Mouse (Mus musculus): ENCODE measurements around the gene Neu2.

Gene Neu2

GRCm38 (mm10) chr1:87621146-87621857 is 111.6 kb downstream of the Neu2 start:
- TF ChIP-seq GATA4 (IDR thresholded peaks at IDR 0.05; ENCODE audit: insufficient replicate concordance, low read length): no peak

- TF ChIP-seq GATA4 (IDR thresholded peaks at IDR 0.05; ENCODE audit: insufficient replicate concordance, low read length): no peak
Measured at GRCm38 (mm10) chr1:87621858-87622279, 112.2 kb downstream of the Neu2 start.

GRCm38 (mm10) chr1:87623977-87624666 is 114.4 kb downstream of the Neu2 start:
- no peak for TF ChIP-seq GATA4 (IDR thresholded peaks at IDR 0.05; ENCODE audit: insufficient replicate concordance, low read length)

GRCm38 (mm10) chr1:87624826-87625225 is 115.1 kb downstream of the Neu2 start:
- no peak for TF ChIP-seq GATA4 (IDR thresholded peaks at IDR 0.05; ENCODE audit: insufficient replicate concordance, low read length)

- no peak for TF ChIP-seq GATA4 (IDR thresholded peaks at IDR 0.05; ENCODE audit: insufficient replicate concordance, low read length)
Measured at GRCm38 (mm10) chr1:87625254-87626025, 115.8 kb downstream of the Neu2 start.

GRCm38 (mm10) chr1:87626344-87626743 is 116.7 kb downstream of the Neu2 start:
- TF ChIP-seq GATA4 (IDR thresholded peaks at IDR 0.05; ENCODE audit: insufficient replicate concordance, low read length): no peak

GRCm38 (mm10) chr1:87628085-87628484 is 118.4 kb downstream of the Neu2 start:
- TF ChIP-seq GATA4 (IDR thresholded peaks at IDR 0.05; ENCODE audit: insufficient replicate concordance, low read length): no peak

GRCm38 (mm10) chr1:87631584-87631983 is 121.9 kb downstream of the Neu2 start:
- TF ChIP-seq GATA4 (IDR thresholded peaks at IDR 0.05; ENCODE audit: insufficient replicate concordance, low read length): no peak

GRCm38 (mm10) chr1:87632163-87632562 is 122.5 kb downstream of the Neu2 start:
- no peak for TF ChIP-seq GATA4 (IDR thresholded peaks at IDR 0.05; ENCODE audit: insufficient replicate concordance, low read length)

- no peak for TF ChIP-seq GATA4 (IDR thresholded peaks at IDR 0.05; ENCODE audit: insufficient replicate concordance, low read length)
Measured at GRCm38 (mm10) chr1:87636716-87637117, 127.0 kb downstream of the Neu2 start.

- TF ChIP-seq GATA4 (IDR thresholded peaks at IDR 0.05; ENCODE audit: insufficient replicate concordance, low read length): no peak
Measured at GRCm38 (mm10) chr1:87637121-87637877, 127.6 kb downstream of the Neu2 start.

- TF ChIP-seq GATA4 (IDR thresholded peaks at IDR 0.05; ENCODE audit: insufficient replicate concordance, low read length): no peak
Measured at GRCm38 (mm10) chr1:87637878-87638600, 128.3 kb downstream of the Neu2 start.

- TF ChIP-seq GATA4 (IDR thresholded peaks at IDR 0.05; ENCODE audit: insufficient replicate concordance, low read length): no peak
Measured at GRCm38 (mm10) chr1:87639724-87640123, 130.0 kb downstream of the Neu2 start.

GRCm38 (mm10) chr1:87640165-87640661 is 130.5 kb downstream of the Neu2 start:
- TF ChIP-seq GATA4 (IDR thresholded peaks at IDR 0.05; ENCODE audit: insufficient replicate concordance, low read length): no peak

All from liver, adult (tissue).